ENCODE assay signal across 25 mouse cellular contexts in genomic region chr14:121469601-121470000, GRCm38 (mm10). TPM values are rescaled to one million over a fixed set of nuclear protein-coding genes. Genes with fewer than 3 reads are reported as not detected.
DNase-seq lines count a peak whose midpoint lies in the region; ATAC-seq and TF ChIP-seq lines count a peak whose summit lies in the region.
"Had no signal": no experiment of that assay in that cellular context is flagged by ENCODE, and none has a peak within 500 bp of the region (broad histone marks: within the 10 kb centered on the region; RNA-seq: fewer than 3 reads in every experiment).

No protein-coding gene starts in this region.

- TF ChIP-seq POLR2A in kidney, adult 2 months (IDR thresholded peaks at IDR 0.05; ENCODE audit: low read depth, low read length): no peak
- TF ChIP-seq POLR2A in liver, adult 2 months (IDR thresholded peaks at IDR 0.05; ENCODE audit: extremely low read depth, insufficient read depth, low read length): no peak

- no peaks in the 10 kb centered on the region for H3K36me3 ChIP-seq in kidney, adult 2 months (ENCODE audit: control insufficient read depth, insufficient read depth, low read length)
- no peaks in the 10 kb centered on the region for H3K36me3 ChIP-seq in liver, adult 2 months (ENCODE audit: control insufficient read depth, insufficient read depth, low read length)
- H3K36me3 ChIP-seq in liver, postnatal 0 days (replicated peaks; ENCODE audit: insufficient read depth, low read length): no peaks in the 10 kb centered on the region
- H3K36me3 ChIP-seq: embryonic facial prominence, embryonic 10.5 days; embryonic facial prominence, embryonic 12.5 days; forebrain, embryonic 15.5 days; G1E had no signal

- H3K4me1 ChIP-seq in kidney, adult 2 months (ENCODE audit: control insufficient read depth, insufficient read depth, low read length): peaks cover 2% of the 10 kb centered on the region; the same call in 1 of the 2 replicates
- H3K4me1 ChIP-seq in liver, adult 2 months (ENCODE audit: control insufficient read depth, insufficient read depth, low read length): peaks cover 12% of the 10 kb centered on the region
- H3K4me1 ChIP-seq in liver, postnatal 0 days (ENCODE audit: insufficient read depth): peaks cover 4% of the 10 kb centered on the region; the same call in 1 of the 2 replicates
- H3K4me1 ChIP-seq: embryonic facial prominence, embryonic 10.5 days; embryonic facial prominence, embryonic 12.5 days; forebrain, embryonic 13.5 days; forebrain, embryonic 15.5 days had no signal

- no peak overlapping the region for H3K4me3 ChIP-seq in kidney, adult 2 months (ENCODE audit: insufficient read depth, low read depth, low read length)
- no peak overlapping the region for H3K4me3 ChIP-seq in liver, adult 2 months (ENCODE audit: insufficient read depth, low read depth, low read length)
- H3K4me3 ChIP-seq in liver, postnatal 0 days (ENCODE audit: low read depth, low read length): no peak overlapping the region
- H3K4me3 ChIP-seq: embryonic facial prominence, embryonic 10.5 days; embryonic facial prominence, embryonic 12.5 days; forebrain, embryonic 13.5 days; forebrain, embryonic 15.5 days had no signal

- no peak overlapping the region for H3K9ac ChIP-seq in liver, adult 2 months (ENCODE audit: low read depth, low read length)
- no peak overlapping the region for H3K9ac ChIP-seq in liver, postnatal 0 days (replicated peaks)
- H3K9ac ChIP-seq: embryonic facial prominence, embryonic 12.5 days; forebrain, embryonic 13.5 days; forebrain, embryonic 15.5 days had no signal

- no peak for TF ChIP-seq CTCF in kidney, adult 2 months (conservative IDR thresholded peaks at IDR 0.05; ENCODE audit: insufficient read depth, insufficient read length, low read depth, low read length)
- no peak for TF ChIP-seq CTCF in liver, adult 2 months (IDR thresholded peaks at IDR 0.05; ENCODE audit: low read depth, low read length)
- TF ChIP-seq CTCF in liver, postnatal 0 days (IDR thresholded peaks at IDR 0.05; ENCODE audit: low read depth): no peak

- intact Hi-C loops in heart, postnatal 14 days (cut with DNase I): no loop called here

- H3K4me2 ChIP-seq in liver, postnatal 0 days (ENCODE audit: low read depth, low read length): no peak overlapping the region
- H3K4me2 ChIP-seq: embryonic facial prominence, embryonic 12.5 days; forebrain, embryonic 13.5 days; forebrain, embryonic 15.5 days had no signal

- H3K9me3 ChIP-seq in liver, postnatal 0 days (ENCODE audit: low read length): no peaks in the 10 kb centered on the region
- H3K9me3 ChIP-seq: embryonic facial prominence, embryonic 10.5 days; embryonic facial prominence, embryonic 12.5 days; forebrain, embryonic 13.5 days; forebrain, embryonic 15.5 days had no signal

- no peaks in the 10 kb centered on the region for H3K27me3 ChIP-seq in kidney, adult 2 months (replicated peaks; ENCODE audit: control insufficient read depth, insufficient read depth, low read length)
- no peaks in the 10 kb centered on the region for H3K27me3 ChIP-seq in liver, adult 2 months (ENCODE audit: control insufficient read depth, insufficient read depth, low read length)
- H3K27me3 ChIP-seq in liver, postnatal 0 days (ENCODE audit: insufficient read depth, low read length): no peaks in the 10 kb centered on the region
- H3K27me3 ChIP-seq: CH12.LX; embryonic facial prominence, embryonic 12.5 days; forebrain, embryonic 13.5 days; forebrain, embryonic 15.5 days; Patski had no signal

- H3K79me2 ChIP-seq in liver, adult 2 months (ENCODE audit: control insufficient read depth, insufficient read depth, low read length): no peaks in the 10 kb centered on the region

- TF ChIP-seq EP300 in liver, postnatal 0 days (IDR thresholded peaks at IDR 0.05; ENCODE audit: low read depth): no peak

- H3K27ac ChIP-seq in kidney, adult 2 months (ENCODE audit: insufficient read depth, low read depth, low read length): no peak overlapping the region
- H3K27ac ChIP-seq in liver, adult 2 months (replicated peaks; ENCODE audit: insufficient read depth, low read depth, low read length): no peak overlapping the region
- no peak overlapping the region for H3K27ac ChIP-seq in liver, postnatal 0 days (ENCODE audit: low read depth)
- H3K27ac ChIP-seq: embryonic facial prominence, embryonic 10.5 days; embryonic facial prominence, embryonic 12.5 days; forebrain, embryonic 13.5 days; forebrain, embryonic 15.5 days had no signal

- no peak for ATAC-seq in liver, postnatal 0 days
- ATAC-seq: activated CD4-positive, CD25-positive, alpha-beta regulatory T cell, adult 4 months; CD4-positive, CD25-positive, alpha-beta regulatory T cell, adult 4 months; forebrain, embryonic 13.5 days; forebrain, embryonic 15.5 days; Patski had no signal

- DNase-seq in heart, adult 11 months: peak; percentile 41
- DNase-seq in heart, postnatal 14 days: no peak
- peak; percentile 54 for DNase-seq in kidney, adult 2 months
- DNase-seq in kidney, adult 11 months: no peak
- peak; percentile 81 for DNase-seq in liver, adult 2 months (ENCODE audit: extremely low read depth, low read depth, low spot score)
- no peak for DNase-seq in liver, postnatal 0 days
- DNase-seq: adrenal gland, adult 8-10 months; adrenal gland, postnatal 14 days; adrenal gland, postnatal 36 days; B cell, adult 2 months; cerebellum, adult 11-12 months; cerebellum, adult 2 months; cerebellum, adult 9-10 months; cerebellum, postnatal 10 days; cerebellum, postnatal 25 days had no signal

RNA-seq across cellular contexts. Expression of gene Slc15a1, which starts 35.5 kb away (rescaled TPM):
- not detected for total RNA-seq in heart, postnatal 14 days (2021)
- polyA plus RNA-seq in kidney, adult 2 months (2012; rRNA removed): 0.11 and 0.27 TPM in 2 replicates
- total RNA-seq in liver, adult 2 months (2014; rRNA removed): not detected in 2 replicates
- not detected in 2 replicates for polyA plus RNA-seq in liver, adult 2 months (2012; rRNA removed)
- polyA plus RNA-seq in liver, postnatal 0 days (2015; fragmentation: Nextera tagmentation; extraction: Ambion mirVana): not detected in 2 replicates
- total RNA-seq: adrenal gland, postnatal 36 days had no signal
- polyA plus RNA-seq: cerebellum, adult 2 months; forebrain, embryonic 11.5 days; forebrain, embryonic 13.5 days; forebrain, embryonic 15.5 days; G1E had no signal

Comparison
In these comparisons a context has a peak if more than half of its experiments do, and no peak if none do; other contexts are left out.
1. DNase-seq: peak in heart, adult 11 months (single experiment), kidney, adult 2 months (single experiment) and liver, adult 2 months (single experiment); none in heart, postnatal 14 days (0 of 2), kidney, adult 11 months (single experiment) and liver, postnatal 0 days (single experiment).